Mouse (Mus musculus) heart, adult 18-20 months (tissue): Measurements from ENCODE around the gene Sh3rf3. TPM values are rescaled to one million over a fixed set of nuclear protein-coding genes. Genes with fewer than 3 reads are reported as not detected.

ENCODE experiments used
- DNase-seq, 2 experiments: peaks; one replicate each; pipeline ENCODE4 v3.0.0; 2021 to 2022; ENCODE audit warnings: mixed read lengths in 1 of 2
- total RNA-seq, 2 experiments: library from RNA; stranded (reverse); gene quantifications; 2 replicates each; pipeline ENCODE4 v1.2.3; 2021

Sh3rf3 gene
- total RNA-seq, 2 experiments from 2014 or later = 0.77 to 0.98 TPM

- no peak for DNase-seq
Observed at GRCm38 (mm10) chr10:58854548-58855198, 41.5 kb downstream of the Sh3rf3 start.

- no peak for DNase-seq
Observed at GRCm38 (mm10) chr10:58855199-58855751, 42.1 kb downstream of the Sh3rf3 start.

- no peak for DNase-seq
Observed at GRCm38 (mm10) chr10:58855814-58856213, 42.7 kb downstream of the Sh3rf3 start.

- DNase-seq = no peak
Observed at GRCm38 (mm10) chr10:58856742-58857141, 43.6 kb downstream of the Sh3rf3 start.

- no peak for DNase-seq
Observed at GRCm38 (mm10) chr10:58864735-58865134, 51.6 kb downstream of the Sh3rf3 start.

GRCm38 (mm10) chr10:58867536-58867935 is 54.4 kb downstream of the Sh3rf3 start:
- DNase-seq = no peak

GRCm38 (mm10) chr10:58869836-58870235 is 56.7 kb downstream of the Sh3rf3 start:
- peak; percentile 14 to 31 for DNase-seq

GRCm38 (mm10) chr10:58871149-58871820 is 58.1 kb downstream of the Sh3rf3 start:
- DNase-seq = no peak

GRCm38 (mm10) chr10:58871821-58872577 is 58.8 kb downstream of the Sh3rf3 start:
- DNase-seq = no peak

- no peak for DNase-seq
Observed at GRCm38 (mm10) chr10:58877835-58878234, 64.7 kb downstream of the Sh3rf3 start.

GRCm38 (mm10) chr10:58878636-58879035 is 65.5 kb downstream of the Sh3rf3 start:
- no peak for DNase-seq

- peak in 1 of 2 experiments; percentile 4 for DNase-seq
Observed at GRCm38 (mm10) chr10:58882741-58883140, 69.6 kb downstream of the Sh3rf3 start.

- DNase-seq = no peak
Observed at GRCm38 (mm10) chr10:58885351-58885750, 72.2 kb downstream of the Sh3rf3 start.

GRCm38 (mm10) chr10:58885816-58886215 is 72.7 kb downstream of the Sh3rf3 start:
- DNase-seq = no peak

- DNase-seq = no peak
Observed at GRCm38 (mm10) chr10:58890671-58891439, 77.7 kb downstream of the Sh3rf3 start.

- no peak for DNase-seq
Observed at GRCm38 (mm10) chr10:58895431-58895830, 82.3 kb downstream of the Sh3rf3 start.

GRCm38 (mm10) chr10:58897009-58897543 is 83.9 kb downstream of the Sh3rf3 start:
- DNase-seq = no peak

- no peak for DNase-seq
Observed at GRCm38 (mm10) chr10:58905253-58905652, 92.1 kb downstream of the Sh3rf3 start.

GRCm38 (mm10) chr10:58907001-58907443 is 93.9 kb downstream of the Sh3rf3 start:
- no peak for DNase-seq

- DNase-seq = no peak
Observed at GRCm38 (mm10) chr10:58908451-58908850, 95.3 kb downstream of the Sh3rf3 start.
